Comparison of ENCODE assay signal across 8 mouse cellular contexts in genomic region chr2:155826630-155827424, GRCm38 (mm10). TPM values are rescaled to one million over a fixed set of nuclear protein-coding genes. Genes with fewer than 3 reads are reported as not detected.
DNase-seq lines count a peak whose midpoint lies in the region; ATAC-seq and TF ChIP-seq lines count a peak whose summit lies in the region.

Gene Eif6, minus strand, starts transcription at chr2:155826925.

- no peaks in the 10 kb centered on the region for H3K9me3 ChIP-seq in heart, embryonic 13.5 days
- H3K9me3 ChIP-seq in kidney, postnatal 0 days (replicated peaks; ENCODE audit: low read length) = no peaks in the 10 kb centered on the region
- no peaks in the 10 kb centered on the region for H3K9me3 ChIP-seq in liver, embryonic 11.5 days (ENCODE audit: control insufficient read depth, low read length)

- H3K27me3 ChIP-seq in heart, embryonic 13.5 days (replicated peaks) = no peaks in the 10 kb centered on the region
- H3K27me3 ChIP-seq in kidney, postnatal 0 days (ENCODE audit: insufficient read depth, low read length) = no peaks in the 10 kb centered on the region
- no peaks in the 10 kb centered on the region for H3K27me3 ChIP-seq in liver, embryonic 11.5 days (replicated peaks; ENCODE audit: control insufficient read depth, insufficient read depth, low read length)
- H3K27me3 ChIP-seq in myocyte (ENCODE audit: control insufficient read depth, insufficient read depth, insufficient read length) = no peaks in the 10 kb centered on the region
- H3K27me3 ChIP-seq in splenic B cell, adult 2 months (ENCODE audit: control insufficient read depth, insufficient read depth, low read length, poor library complexity, severe bottlenecking) = no peaks in the 10 kb centered on the region

- peaks cover 28% of the 10 kb centered on the region for H3K79me2 ChIP-seq in myocyte (ENCODE audit: control insufficient read depth, insufficient read depth)

- H3K4me1 ChIP-seq in brown adipose tissue, adult 24 weeks (ENCODE audit: control insufficient read depth, insufficient read depth, insufficient read length, low read length) = no peaks in the 10 kb centered on the region
- peaks cover 22% of the 10 kb centered on the region for H3K4me1 ChIP-seq in heart, embryonic 13.5 days
- peaks cover 6% of the 10 kb centered on the region; the same call in 1 of the 2 replicates for H3K4me1 ChIP-seq in kidney, postnatal 0 days (replicated peaks; ENCODE audit: insufficient read depth, low read length)
- peaks cover 14% of the 10 kb centered on the region for H3K4me1 ChIP-seq in liver, embryonic 11.5 days (replicated peaks; ENCODE audit: control insufficient read depth, insufficient read depth, low read length)

- peak; percentile 96 for ATAC-seq in erythroid progenitor cell, adult 5-6 weeks (replicated peaks; ENCODE audit: low FRiP score, poor library complexity, severe bottlenecking)
- ATAC-seq in heart, embryonic 13.5 days (ENCODE audit: extremely low read depth, insufficient number of reproducible peaks, low FRiP score, low TSS enrichment) = peak; percentile 84
- ATAC-seq in kidney, postnatal 0 days (replicated peaks; ENCODE audit: low FRiP score, low read depth) = peak; percentile 93
- ATAC-seq in liver, embryonic 11.5 days (replicated peaks; ENCODE audit: low FRiP score) = peak; percentile 93

- H3K36me3 ChIP-seq in heart, embryonic 13.5 days = peaks cover 24% of the 10 kb centered on the region
- peaks cover 12% of the 10 kb centered on the region for H3K36me3 ChIP-seq in kidney, postnatal 0 days (ENCODE audit: insufficient read depth, low read length)
- H3K36me3 ChIP-seq in liver, embryonic 11.5 days (ENCODE audit: control insufficient read depth, insufficient read depth, low read length) = peaks cover 15% of the 10 kb centered on the region
- H3K36me3 ChIP-seq in myocyte (ENCODE audit: control insufficient read depth, insufficient read depth) = peaks cover 16% of the 10 kb centered on the region
- H3K36me3 ChIP-seq in splenic B cell, adult 2 months (ENCODE audit: control insufficient read depth, insufficient read depth, low read length, poor library complexity, severe bottlenecking) = peaks cover 4% of the 10 kb centered on the region

- H3ac ChIP-seq in myocyte (ENCODE audit: control insufficient read depth, insufficient read length) = peak within 1 kb of the TSS; percentile 5

- H3K9ac ChIP-seq in heart, embryonic 13.5 days = peak within 1 kb of the TSS; percentile 91
- peak within 1 kb of the TSS; percentile 79 for H3K9ac ChIP-seq in kidney, postnatal 0 days (ENCODE audit: low read depth, low read length)
- peak within 1 kb of the TSS; percentile 71 for H3K9ac ChIP-seq in liver, embryonic 11.5 days (ENCODE audit: low read depth, low read length)

- WGBS in heart, embryonic 13.5 days = 3% methylated on average over 27 of the region's 27 CpGs
- 2% methylated on average over 27 of the region's 27 CpGs for WGBS in kidney, postnatal 0 days
- WGBS in liver, embryonic 11.5 days = 2% methylated on average over 27 of the region's 27 CpGs

- H3K4me3 ChIP-seq in brown adipose tissue, adult 24 weeks (ENCODE audit: insufficient read depth, low read depth, low read length) = peak within 1 kb of the TSS; percentile 80
- H3K4me3 ChIP-seq in heart, embryonic 13.5 days = peak within 1 kb of the TSS; percentile 84
- H3K4me3 ChIP-seq in kidney, postnatal 0 days (replicated peaks; ENCODE audit: low read depth, low read length) = peak within 1 kb of the TSS; percentile 72
- H3K4me3 ChIP-seq in liver, embryonic 11.5 days (ENCODE audit: low read depth, low read length) = peak within 1 kb of the TSS; percentile 68
- H3K4me3 ChIP-seq in myocyte = peak within 1 kb of the TSS; percentile 97

- H3K4me2 ChIP-seq in heart, embryonic 13.5 days = peak within 1 kb of the TSS; percentile 88
- H3K4me2 ChIP-seq in kidney, postnatal 0 days (ENCODE audit: low read length) = peak within 1 kb of the TSS; percentile 74
- H3K4me2 ChIP-seq in liver, embryonic 11.5 days = peak within 1 kb of the TSS; percentile 75
- H3K4me2 ChIP-seq in myocyte (ENCODE audit: low read depth) = peak within 1 kb of the TSS; percentile 93

- TF ChIP-seq CTCF in kidney, postnatal 0 days (IDR thresholded peaks at IDR 0.05; ENCODE audit: low read depth) = no peak

- peak; percentile 63 for TF ChIP-seq POLR2A in myocyte (IDR thresholded peaks at IDR 0.05; ENCODE audit: insufficient read length, low read depth)

- H3K27ac ChIP-seq in brown adipose tissue, adult 24 weeks (replicated peaks; ENCODE audit: low read depth, low read length) = peak within 1 kb of the TSS; percentile 56
- H3K27ac ChIP-seq in heart, embryonic 13.5 days (replicated peaks) = peak within 1 kb of the TSS; percentile 82
- H3K27ac ChIP-seq in kidney, postnatal 0 days = peak within 1 kb of the TSS; percentile 95
- H3K27ac ChIP-seq in liver, embryonic 11.5 days (ENCODE audit: low read depth, low read length) = peak within 1 kb of the TSS; percentile 70

- peak; percentile 75 to 79 for DNase-seq in CD8-positive naive resting alpha-beta T cell, adult 2 months (ENCODE audit: low read depth in 2 of 2, low spot score in 2 of 2)
- peak; percentile 98 for DNase-seq in kidney, postnatal 0 days (ENCODE audit: low spot score)
- peak; percentile 93 for DNase-seq in liver, embryonic 11.5 days (ENCODE audit: low spot score)
- peak; percentile 83 for DNase-seq in splenic B cell, adult 2 months (ENCODE audit: low read depth, low spot score)

TF ChIP-seq in myocyte, 11 proteins besides CTCF, POLR2A, EP300 and RAD21:
- TF ChIP-seq USF1 (IDR thresholded peaks at IDR 0.05; ENCODE audit: low read depth) (peak; percentile 6), CEBPB (IDR thresholded peaks at IDR 0.05; ENCODE audit: insufficient read depth, poor library complexity, severe bottlenecking) (no peak), REST (IDR thresholded peaks at IDR 0.05; ENCODE audit: insufficient read depth, insufficient read length) (no peak), TCF3 (IDR thresholded peaks at IDR 0.05; ENCODE audit: insufficient read length, low read depth) (no peak), MAX (IDR thresholded peaks at IDR 0.05; ENCODE audit: low read depth) (no peak), POLR2AphosphoS2 (IDR thresholded peaks at IDR 0.05; ENCODE audit: insufficient read length, low read depth) (peak; percentile 81)
TF ChIP-seq in myocyte: peak in this region for 2.

RNA-seq across cellular contexts. Expression of gene Eif6, which starts in this region (rescaled TPM):
- polyA plus RNA-seq in brown adipose tissue, adult 24 weeks (2012; ENCODE audit: insufficient read depth, insufficient read length, missing spikeins) = 48.6 and 64.7 TPM in 2 replicates
- 68.1 and 91.0 TPM in 2 replicates for total RNA-seq in erythroid progenitor cell, adult 5-6 weeks (2015; ENCODE audit: low replicate concordance)
- total RNA-seq in erythroid progenitor cell, adult 5-6 weeks (2017; ENCODE audit: low replicate concordance) = 11.6 and 28.1 TPM in 2 replicates
- 127 and 152 TPM in 2 replicates for polyA plus RNA-seq in heart, embryonic 13.5 days (2015; fragmentation: Nextera tagmentation; extraction: Ambion mirVana)
- 207 and 220 TPM in 2 replicates for polyA plus RNA-seq in kidney, postnatal 0 days (2015; fragmentation: Nextera tagmentation; extraction: Ambion mirVana)
- 243 and 253 TPM in 2 replicates for polyA plus RNA-seq in liver, embryonic 11.5 days (2014; fragmentation: Nextera tagmentation; extraction: Ambion mirVana)
- 198 TPM for polyA plus RNA-seq in myocyte (2012; fragmentation: generic; extraction: Trizol)

Comparison
In these comparisons a context has a peak if more than half of its experiments do, and no peak if none do; other contexts are left out.
1. Peak in every context shown above with its lines: DNase-seq, ATAC-seq, H3K4me3 ChIP-seq and H3K27ac ChIP-seq.